Mouse (Mus musculus) right cerebral cortex, postnatal 36 days (tissue): ENCODE measurements around the gene Lsmem1.

ENCODE experiments used
- DNase-seq, 2 experiments: peaks; one replicate each; pipeline ENCODE4 v3.0.0; 2022; ENCODE audit warnings: low spot score in 2 of 2, mixed read lengths in 1 of 2

Gene Lsmem1

DNA sequence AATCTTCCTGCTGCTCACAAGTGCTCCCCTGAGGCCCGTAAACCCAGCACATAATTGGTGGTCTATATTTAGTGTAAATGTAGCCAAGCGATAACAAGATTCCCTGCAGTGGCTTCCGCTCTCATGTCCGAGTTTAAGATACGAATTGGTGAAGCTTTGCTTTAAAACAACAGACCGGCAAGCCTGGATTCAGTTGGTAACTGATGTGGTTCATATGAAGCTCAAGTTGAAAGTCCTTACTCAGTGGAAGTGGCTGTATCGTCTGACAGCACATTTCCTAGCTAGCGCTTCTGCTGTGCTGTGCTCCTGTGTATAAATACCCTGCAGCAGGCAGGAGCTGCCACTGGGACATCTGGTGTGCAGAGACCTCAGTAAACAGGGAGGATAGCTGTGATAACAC lies at the start of gene Lsmem1:
Gene Lsmem1 (minus strand): TSS at position 189 of the 400 bp plus-strand sequence.
- DNase-seq = no peak

GRCm38 (mm10) chr12:40248454-40249180 lies 49.3 kb upstream of the Lsmem1 start, which contains the start of gene Ifrd1:
TSS of gene Ifrd1 (minus strand) at chr12:40248504.
- no peak for DNase-seq

DNA sequence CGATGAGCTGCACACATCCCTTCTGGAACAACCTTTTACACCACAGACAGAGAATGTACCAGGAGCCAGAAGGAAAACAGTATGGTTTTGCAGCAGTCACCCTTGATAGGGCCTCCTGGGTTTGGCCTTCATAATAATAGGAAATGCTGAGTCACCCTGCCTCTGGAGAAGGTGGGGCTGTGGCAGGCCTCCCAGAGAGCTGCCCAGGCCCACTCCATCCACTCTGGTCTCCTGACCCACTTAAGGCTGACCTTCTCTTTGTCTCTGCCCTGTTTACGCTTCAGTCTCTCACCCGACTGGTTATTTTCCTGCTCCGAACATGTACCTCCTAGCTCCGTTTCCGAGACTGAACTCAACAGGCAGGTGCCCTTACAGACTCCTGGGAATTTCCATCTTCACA lies 48.7 kb upstream of the Lsmem1 start:
- DNase-seq = no peak

GRCm38 (mm10) chr12:40247384-40247783 lies 48.1 kb upstream of the Lsmem1 start:
- no peak for DNase-seq

DNA sequence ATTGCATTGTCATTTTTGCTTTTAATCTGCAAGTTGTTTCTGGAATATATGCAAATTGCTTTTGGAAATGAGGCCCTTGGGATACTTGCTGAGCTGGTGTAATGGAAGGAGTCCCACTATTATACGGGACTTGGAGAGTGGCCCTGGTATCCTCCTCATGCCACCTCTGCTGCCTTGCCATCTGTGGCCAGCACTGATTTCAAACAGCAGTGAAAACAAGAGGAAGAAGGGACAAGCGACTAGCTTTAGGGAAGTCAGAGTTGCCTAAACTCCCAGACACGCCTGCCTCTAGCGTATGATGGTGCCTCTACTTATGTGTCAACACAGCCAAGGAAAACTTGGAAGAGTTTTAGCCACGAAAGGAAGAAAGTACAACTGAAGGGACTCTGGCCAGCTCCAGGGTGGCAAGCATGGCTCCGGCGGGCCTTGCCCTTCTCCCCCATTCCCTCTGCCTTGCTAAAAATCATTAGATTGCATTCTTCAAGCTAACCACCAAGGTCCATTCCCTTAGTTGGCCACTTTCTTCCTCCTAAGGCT lies 46.2 kb upstream of the Lsmem1 start:
- DNase-seq = no peak

- DNase-seq = no peak
Measured at GRCm38 (mm10) chr12:40244926-40245325, 45.6 kb upstream of the Lsmem1 start.

GRCm38 (mm10) chr12:40243821-40244221 lies 44.5 kb upstream of the Lsmem1 start:
- DNase-seq = peak in 1 of 2 experiments; percentile 14

DNA sequence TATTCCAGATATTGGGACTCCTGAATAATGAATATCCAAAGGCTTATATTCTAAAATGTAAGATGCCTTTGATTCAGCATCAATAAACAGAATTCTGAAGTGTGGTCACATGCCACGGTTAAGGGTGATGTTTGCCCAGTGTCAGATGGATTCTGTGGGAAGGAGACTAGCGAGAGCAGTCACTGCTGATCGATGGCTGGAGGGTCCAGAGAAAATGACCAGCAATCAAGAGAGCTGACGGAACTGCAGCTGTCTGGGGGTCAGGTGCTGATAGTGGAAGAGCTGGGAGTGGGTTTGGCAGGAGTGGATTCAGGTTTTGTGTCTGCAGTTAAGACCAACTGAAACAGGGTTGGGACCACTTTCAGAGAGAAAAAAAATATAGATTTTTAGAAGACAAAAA lies 44.0 kb upstream of the Lsmem1 start:
- no peak for DNase-seq

DNA sequence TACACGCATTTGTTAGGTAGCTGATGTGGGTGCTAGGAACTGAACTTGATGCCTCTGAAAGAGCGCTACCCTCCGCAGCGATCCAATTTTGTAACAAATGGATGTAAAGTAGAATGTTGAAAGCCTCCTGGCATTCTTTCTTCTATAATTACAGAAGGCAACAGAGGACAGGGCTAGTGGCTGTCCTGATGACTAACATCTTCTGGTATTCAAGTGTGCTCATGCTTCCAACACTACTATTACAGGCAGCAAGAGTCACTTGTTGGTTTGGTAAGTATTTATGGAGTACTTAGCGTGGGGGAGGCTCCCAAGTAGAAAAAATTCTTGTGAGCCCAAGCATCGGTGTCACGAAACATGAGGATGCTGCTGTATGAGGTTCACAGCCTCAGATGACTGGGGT lies 39.9 kb upstream of the Lsmem1 start:
- no peak for DNase-seq

- DNase-seq = no peak
Measured at GRCm38 (mm10) chr12:40232231-40232630, 32.9 kb upstream of the Lsmem1 start.

DNA sequence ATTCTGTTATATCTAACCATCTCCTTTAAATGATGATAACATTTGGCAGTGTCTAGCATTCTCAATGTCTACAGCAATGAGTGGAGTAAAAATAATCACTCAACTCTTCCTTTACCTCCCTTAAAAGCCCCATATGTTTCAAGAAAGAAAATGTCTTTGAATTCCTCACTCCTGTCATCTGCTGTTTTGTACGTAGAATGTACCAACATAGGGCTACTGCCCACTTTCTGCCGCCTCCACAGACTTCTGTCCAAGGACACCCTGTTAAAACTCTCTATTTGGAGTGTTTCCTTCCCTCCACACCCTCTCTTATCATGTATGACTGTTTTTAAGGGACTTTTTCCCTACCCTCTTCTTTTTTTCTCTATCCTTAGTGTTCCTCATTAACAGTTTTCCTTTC lies 32.3 kb upstream of the Lsmem1 start:
- DNase-seq = peak; percentile 49 to 68

DNA sequence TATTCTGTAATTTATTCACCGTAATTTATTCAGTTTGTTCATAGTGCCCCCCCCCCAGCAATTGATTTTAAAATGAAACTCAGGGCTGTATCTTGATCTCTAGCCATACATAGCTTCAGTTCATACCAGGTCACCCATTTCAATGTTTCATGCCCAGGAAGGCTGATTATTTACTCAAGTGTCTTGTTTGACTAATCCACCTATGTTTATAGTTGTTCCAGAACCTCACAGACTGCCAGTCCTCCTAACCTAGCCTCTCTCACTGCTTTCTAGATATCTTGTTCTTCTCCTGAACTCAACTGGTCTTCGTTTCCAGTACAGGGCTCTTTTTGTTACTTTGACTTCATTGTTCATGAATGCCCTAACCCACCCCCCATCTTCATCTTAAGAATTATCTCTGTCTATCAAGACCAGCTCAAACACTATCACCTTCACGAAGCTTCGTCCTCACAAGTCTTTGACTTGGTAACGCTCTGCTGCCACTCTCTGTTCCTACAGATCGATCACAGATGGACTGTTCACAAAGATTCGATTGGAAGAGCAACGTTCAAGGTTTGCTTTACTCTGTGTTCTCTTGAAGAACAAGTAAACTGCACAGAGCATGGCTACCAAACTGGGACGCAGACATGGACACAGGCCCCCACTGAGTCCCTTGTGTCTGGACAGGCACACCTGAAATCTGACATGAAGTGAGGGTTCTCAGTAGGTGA lies 25.0 kb upstream of the Lsmem1 start:
- no peak for DNase-seq

- no peak for DNase-seq
Measured at GRCm38 (mm10) chr12:40223676-40224075, 24.4 kb upstream of the Lsmem1 start.

- peak; percentile 100 for DNase-seq
Measured at GRCm38 (mm10) chr12:40223082-40223619, 23.9 kb upstream of the Lsmem1 start.

DNA sequence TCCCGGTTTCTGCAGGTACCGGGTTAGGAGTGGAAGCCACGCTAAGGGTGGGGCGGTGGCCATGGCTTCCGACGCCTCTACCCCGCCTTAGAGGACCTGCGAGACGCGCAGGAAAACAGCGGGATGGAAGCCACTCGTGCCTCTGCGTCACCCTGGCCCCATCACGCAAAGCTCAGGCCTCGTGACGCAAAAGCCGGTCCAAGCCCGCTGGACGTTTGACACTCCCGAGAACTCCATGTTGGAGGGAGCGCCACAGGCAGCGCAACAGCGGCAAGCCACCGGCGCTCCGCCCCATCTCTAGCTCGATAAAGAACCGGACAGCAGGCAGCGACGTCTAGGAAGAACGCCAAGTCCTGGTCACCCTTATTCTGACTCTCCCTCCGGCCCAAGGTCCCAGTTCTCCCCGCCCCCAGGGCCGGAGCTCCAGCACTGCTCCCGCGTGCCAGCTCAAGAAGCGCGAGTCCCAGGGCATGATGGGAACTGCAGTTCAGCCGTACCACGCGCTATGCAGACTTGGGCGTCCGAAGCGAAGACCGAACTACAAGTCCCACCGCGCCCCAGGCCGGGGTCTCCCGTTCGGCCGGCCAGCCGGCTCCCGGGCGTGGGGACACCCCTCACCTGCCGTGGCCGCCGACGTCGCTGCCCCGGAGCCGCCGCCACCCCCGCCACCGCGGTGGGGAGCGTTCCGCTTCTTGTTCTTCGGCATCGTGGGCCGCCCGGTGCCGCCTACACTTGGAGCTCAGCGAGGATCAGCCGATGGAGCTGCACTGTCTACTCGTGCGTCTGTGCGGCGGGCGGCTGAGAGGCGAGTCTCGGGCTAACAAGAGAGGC lies 23.2 kb upstream of the Lsmem1 start:
- DNase-seq = peak; percentile 96

DNA sequence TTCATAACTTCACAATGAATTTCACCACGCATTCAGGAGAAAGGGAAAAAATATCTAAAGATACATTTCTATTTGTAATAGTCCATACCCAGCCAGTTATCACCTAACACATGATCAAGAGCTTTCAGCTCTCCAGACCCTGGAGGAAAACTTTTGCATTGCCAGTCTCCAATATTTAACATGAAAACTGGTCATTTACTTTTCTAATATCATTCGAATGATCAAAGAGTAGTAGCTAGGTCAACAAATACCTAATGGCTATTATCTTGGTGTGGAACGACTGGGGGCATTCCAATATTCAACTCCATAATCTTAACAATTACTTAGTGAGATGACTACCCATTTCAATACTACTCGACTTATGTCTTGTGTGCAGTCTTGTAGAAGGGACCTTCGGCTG lies 22.3 kb upstream of the Lsmem1 start:
- DNase-seq = no peak

GRCm38 (mm10) chr12:40220896-40221295 lies 21.6 kb upstream of the Lsmem1 start:
- no peak for DNase-seq

- no peak for DNase-seq
Measured at GRCm38 (mm10) chr12:40220001-40220570, 20.8 kb upstream of the Lsmem1 start.

GRCm38 (mm10) chr12:40218430-40218945 lies 19.2 kb upstream of the Lsmem1 start:
- DNase-seq = no peak

GRCm38 (mm10) chr12:40217776-40218175 lies 18.5 kb upstream of the Lsmem1 start:
- DNase-seq = no peak
